Mouse (Mus musculus) liver, adult (tissue): ENCODE results near the gene Adam10.

Experiments used
- GATA4 ChIP-seq: IDR thresholded peaks from 2 replicates; pipeline ENCODE4 v1.6.1; 2014; ENCODE audit warnings: mild to moderate bottlenecking, low read length; ENCODE audit not compliant: insufficient replicate concordance

Gene Adam10

DNA sequence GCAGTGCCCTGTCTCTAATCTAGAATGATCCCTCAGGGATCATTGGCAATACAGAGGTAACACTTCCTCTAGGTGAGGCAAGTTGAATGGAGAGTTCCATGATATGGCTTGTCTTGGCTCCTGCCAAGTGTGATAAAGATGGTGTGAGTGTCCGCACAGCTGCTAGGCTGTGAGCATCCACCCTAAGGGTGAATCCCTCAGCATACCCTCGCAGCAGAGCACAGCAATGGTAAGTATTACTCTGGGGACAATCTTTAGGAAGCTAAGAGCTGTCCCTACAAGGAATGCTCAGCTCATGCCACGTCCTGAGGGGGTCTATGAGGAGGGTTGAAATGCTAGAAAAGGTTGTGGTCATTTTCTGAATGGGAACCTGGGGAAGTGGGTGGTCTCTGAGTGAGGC is 124.0 kb downstream of the Adam10 start:
- no peak for TF ChIP-seq GATA4

DNA sequence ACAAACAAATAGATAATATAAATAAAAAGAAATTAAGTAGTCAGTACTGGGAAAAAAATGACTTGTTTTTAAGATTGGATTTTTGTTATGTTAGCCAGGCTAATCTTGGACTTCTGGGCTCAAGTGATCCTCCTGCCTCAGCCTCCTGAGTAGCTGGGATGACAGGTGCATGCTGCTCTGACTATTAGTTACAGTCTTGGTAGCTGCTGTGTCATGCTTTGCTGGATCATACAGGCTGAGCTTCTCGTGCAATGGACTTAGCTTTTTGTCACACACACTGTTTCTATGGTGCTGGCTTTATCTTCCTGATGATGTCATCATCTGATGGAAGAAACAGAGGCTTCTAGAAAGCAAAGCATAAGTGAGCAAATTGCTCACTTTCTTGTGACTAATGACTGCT is 127.3 kb downstream of the Adam10 start:
- TF ChIP-seq GATA4 = no peak

GRCm38 (mm10) chr9:70807714-70808113 is 128.9 kb downstream of the Adam10 start:
- no peak for TF ChIP-seq GATA4

GRCm38 (mm10) chr9:70812551-70812950 is 133.8 kb downstream of the Adam10 start:
- TF ChIP-seq GATA4 = no peak

DNA sequence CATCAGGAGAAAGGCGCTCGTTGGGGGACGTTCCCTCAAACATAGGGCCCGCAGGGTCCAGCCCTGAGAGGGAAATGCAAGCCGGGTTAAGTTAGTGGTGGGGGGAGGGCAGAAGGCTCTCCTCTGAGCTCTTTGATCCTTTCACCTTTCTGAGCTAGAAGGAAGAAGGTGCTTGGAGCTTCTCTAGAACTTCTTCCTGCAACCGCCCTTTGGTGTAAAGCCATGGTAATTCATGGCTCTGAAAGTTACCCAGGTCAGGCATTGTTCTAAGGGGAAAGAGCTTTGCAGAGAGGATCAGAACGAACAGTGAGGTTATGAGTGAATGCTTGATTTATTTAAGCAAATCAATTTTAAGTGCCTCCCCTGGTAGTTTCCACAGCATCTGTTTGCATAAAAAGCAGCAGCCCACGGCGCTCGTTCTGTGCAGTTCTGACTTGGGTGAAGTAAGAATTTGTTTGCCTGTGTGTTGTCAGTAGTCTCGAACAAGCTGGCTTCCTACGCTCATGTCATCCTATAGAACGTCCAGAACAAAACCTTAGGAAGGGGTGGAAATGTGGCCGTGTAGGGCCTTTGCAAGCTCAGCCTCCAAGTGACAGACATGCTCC is 138.0 kb downstream of the Adam10 start:
- no peak for TF ChIP-seq GATA4

DNA sequence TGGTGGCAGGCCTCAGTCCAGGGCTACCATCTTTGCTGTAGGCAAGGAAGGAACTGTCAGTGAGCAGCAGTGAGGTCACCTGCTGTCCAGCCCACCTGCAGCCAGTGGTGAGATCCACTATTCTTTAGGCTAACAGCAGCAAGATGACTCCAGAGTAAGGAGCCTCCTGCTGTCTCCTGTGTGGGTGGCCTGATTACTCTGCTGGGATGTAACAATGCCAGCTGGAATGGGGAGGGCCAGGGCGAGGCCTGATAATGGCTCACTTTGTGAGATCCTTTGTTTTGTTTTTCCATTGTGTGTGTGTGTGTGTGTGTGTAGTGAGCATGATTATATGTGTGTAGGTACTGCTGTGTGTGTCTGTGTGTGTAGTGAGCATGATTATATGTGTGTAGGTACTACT is 138.6 kb downstream of the Adam10 start:
- no peak for TF ChIP-seq GATA4

DNA sequence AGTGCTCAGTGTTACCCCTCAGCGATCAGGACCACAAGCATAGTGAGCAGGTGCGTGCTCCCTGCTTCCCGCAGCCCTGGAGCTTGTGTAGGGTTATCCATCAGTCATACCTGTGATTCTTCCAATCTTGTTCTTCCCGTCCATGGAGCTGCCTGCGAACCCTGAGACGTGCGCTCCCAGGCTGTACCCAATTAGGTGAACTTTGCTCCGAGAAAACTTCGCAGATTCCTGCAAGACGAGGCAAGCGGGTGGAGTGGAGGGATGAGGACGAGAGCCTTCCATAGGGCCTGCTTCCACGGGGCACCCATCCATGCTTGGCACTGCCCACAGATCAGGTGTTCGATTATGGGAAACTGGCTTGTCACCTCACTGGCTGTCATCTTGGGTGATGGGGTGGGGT is 139.9 kb downstream of the Adam10 start:
- TF ChIP-seq GATA4 = no peak

- no peak for TF ChIP-seq GATA4
Observed at GRCm38 (mm10) chr9:70824103-70824502, 145.3 kb downstream of the Adam10 start.

- TF ChIP-seq GATA4 = no peak
Observed at GRCm38 (mm10) chr9:70827911-70828310, 149.1 kb downstream of the Adam10 start.
